Mouse (Mus musculus): ENCODE data around the gene Plcb4.
"Not testable (repeated sequence)": the region's sequence is repeated elsewhere in the genome, so short reads cannot be mapped to it uniquely, and the experiment has no call there.

The Plcb4 gene

GRCm38 (mm10) chr2:135930696-135931095 is 271.9 kb downstream of the Plcb4 start:
- no peak for DNase-seq (ENCODE audit: inconsistent age in 2 of 2, low spot score in 1 of 2)

- no peak for DNase-seq (ENCODE audit: inconsistent age in 2 of 2, low spot score in 1 of 2)
Observed at GRCm38 (mm10) chr2:135932569-135932968, 273.8 kb downstream of the Plcb4 start.

DNA sequence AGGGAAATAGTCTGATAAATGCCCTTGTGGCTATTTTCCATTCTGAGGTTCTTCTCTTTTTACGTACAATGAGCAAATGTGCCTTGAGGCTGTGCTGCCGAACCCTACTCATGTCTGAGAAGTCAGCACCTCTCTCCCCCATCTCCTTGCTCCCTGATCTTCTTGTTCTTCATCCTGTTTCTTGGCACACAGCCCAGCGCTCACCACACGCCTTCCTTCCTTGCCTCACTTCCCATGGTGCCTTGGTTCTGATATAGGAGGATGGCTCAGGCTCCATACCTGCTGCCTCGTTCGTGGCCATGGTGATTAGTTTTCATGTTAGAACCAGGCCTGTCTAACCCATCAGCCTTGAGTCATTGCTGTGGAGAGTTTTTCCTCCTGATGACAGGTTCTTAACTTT is 277.6 kb downstream of the Plcb4 start:
- no peak for DNase-seq (ENCODE audit: inconsistent age in 2 of 2, low spot score in 1 of 2)

DNA sequence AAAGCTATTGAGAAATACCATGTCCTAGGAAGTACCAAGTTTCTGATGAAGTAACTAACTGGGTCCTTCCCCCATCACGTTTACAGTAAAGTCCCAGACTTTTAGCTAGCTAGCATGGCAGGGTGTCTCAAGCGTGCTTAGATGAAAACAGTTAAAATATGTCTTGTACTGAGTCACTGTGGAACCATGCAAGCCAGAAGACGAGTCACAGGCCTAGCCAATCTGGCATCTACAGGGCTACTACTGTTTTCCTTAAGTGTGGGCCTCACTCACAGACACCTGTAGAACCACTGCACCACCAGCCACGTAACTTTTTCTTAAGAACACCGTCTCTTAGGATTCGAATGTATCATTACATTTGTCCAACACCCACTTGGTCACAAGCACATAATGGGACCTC is 278.8 kb downstream of the Plcb4 start:
- no peak for DNase-seq (ENCODE audit: inconsistent age in 2 of 2, low spot score in 1 of 2)

DNA sequence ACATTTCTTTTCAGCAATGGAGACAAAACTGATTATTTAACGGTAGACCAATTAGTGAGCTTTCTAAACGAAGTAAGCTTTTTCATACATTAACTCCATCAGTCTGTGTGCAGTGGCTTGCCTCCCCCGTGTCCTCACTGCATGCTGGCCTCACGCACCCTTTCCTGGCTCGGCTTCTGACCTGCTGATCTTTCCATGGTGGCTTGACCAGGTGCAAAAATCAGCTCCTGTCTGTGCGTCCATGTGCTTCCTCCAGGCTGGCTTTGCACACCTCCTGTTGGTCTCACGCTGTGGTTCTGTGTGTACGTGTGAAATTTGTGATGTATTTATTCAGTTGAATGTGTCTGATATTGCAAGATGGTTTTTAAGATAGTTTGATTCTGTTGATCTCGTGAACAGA is 281.1 kb downstream of the Plcb4 start:
- DNase-seq (ENCODE audit: inconsistent age in 2 of 2, low spot score in 1 of 2) = no peak

GRCm38 (mm10) chr2:135947839-135948238 is 289.0 kb downstream of the Plcb4 start:
- no peak for DNase-seq (ENCODE audit: inconsistent age in 2 of 2, low spot score in 1 of 2)

GRCm38 (mm10) chr2:135954760-135955548 is 296.1 kb downstream of the Plcb4 start:
- DNase-seq (ENCODE audit: inconsistent age in 2 of 2, low spot score in 1 of 2) = no peak

- no peak for DNase-seq (ENCODE audit: inconsistent age in 2 of 2, low spot score in 1 of 2)
Observed at GRCm38 (mm10) chr2:135955796-135956195, 297.0 kb downstream of the Plcb4 start.

DNA sequence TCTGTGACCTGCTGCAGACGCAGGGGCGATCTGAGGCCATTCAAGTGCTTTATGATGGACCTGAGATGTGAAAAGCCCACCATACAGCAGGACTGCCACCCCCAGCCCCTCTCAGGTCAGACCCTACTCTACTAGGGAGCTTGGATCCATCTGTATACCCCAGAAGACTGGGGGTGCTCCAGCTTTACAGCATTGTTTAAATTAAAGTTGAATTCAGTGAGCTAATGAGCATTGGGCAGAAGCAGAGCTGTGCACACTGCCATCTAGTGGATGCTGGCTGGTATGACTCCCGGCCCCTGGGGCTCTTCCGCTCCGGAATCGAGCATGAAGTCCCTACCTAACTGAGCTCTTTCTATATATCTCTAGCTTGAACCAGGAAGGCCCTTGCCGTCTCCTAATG is 298.9 kb downstream of the Plcb4 start:
- DNase-seq (ENCODE audit: inconsistent age in 2 of 2, low spot score in 1 of 2) = peak; percentile 57 to 80

GRCm38 (mm10) chr2:135958453-135958852 is 299.6 kb downstream of the Plcb4 start:
- no peak for DNase-seq (ENCODE audit: inconsistent age in 2 of 2, low spot score in 1 of 2)

DNA sequence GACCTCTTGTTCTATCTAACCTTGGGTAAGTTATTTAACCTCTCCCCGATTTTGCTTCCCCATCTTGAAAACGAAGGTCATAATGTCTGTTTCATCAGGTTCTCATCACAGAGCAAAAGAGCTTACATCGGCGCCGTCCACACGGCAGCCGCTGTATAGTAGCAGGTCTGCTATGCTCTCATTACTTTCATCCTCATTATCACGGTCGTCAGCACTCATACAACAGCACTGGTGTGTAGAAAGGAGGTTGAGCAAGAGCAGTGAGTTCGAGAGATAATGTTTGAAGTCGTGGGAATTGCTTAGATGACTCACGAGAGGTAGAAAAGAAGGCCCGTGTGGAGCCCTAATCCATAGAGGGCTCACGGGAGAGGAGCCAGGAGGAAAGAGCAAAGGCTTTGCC is 304.3 kb downstream of the Plcb4 start:
- DNase-seq (ENCODE audit: inconsistent age in 2 of 2, low spot score in 1 of 2) = no peak

DNA sequence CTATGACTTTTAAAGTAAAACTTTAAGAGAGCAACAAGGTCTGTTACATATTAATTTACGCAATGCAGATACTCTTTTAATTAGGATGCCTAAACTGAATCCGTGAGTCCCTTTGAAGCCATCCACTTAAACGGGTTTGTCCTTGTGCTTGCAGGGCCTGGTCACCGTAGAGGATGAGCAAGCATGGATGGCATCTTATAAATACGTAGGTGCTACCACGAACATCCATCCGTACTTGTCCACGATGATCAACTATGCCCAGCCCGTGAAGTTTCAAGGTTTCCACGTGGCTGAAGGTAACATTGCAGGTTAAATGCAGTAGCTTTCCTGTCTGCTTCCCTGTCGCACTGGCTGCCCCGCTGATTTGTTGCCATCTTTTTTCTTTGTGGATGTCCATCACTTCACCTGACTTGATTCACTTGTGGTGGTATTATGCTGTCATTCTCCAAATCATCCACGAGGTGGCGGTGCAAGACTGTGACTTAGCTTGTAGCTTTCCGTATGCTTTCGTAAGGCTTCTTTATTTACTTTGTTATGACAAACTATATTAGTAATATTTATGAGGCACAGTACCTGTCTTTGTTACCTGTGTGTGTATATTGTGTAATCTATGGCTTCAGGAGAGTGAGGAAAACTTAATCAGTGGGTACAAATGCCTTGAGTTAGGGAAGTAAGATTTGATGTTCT is 308.2 kb downstream of the Plcb4 start:
- peak; percentile 25 to 74 for DNase-seq (ENCODE audit: inconsistent age in 2 of 2, low spot score in 1 of 2)

DNA sequence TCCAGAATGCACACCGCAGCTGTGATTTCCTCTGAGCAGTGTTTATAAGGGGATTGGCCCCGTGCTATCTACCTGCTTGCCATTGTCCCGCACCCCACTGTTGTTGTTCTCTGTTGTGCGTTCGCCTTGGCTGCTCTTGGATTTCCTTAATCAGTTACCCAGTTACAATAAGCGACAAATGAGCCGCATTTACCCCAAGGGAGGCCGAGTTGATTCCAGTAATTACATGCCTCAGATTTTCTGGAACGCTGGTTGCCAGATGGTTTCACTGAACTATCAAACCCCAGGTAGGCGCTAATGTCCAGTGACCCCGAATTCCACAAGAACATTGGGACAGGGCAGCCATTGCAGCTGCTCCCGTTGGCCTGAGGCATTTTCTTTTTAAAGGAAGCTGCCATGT is 309.3 kb downstream of the Plcb4 start:
- DNase-seq (ENCODE audit: inconsistent age in 2 of 2, low spot score in 1 of 2) = no peak

- DNase-seq (ENCODE audit: inconsistent age in 2 of 2, low spot score in 1 of 2) = no peak
Observed at GRCm38 (mm10) chr2:135970902-135971301, 312.1 kb downstream of the Plcb4 start.

GRCm38 (mm10) chr2:135975978-135976377 is 317.2 kb downstream of the Plcb4 start:
- no peak for DNase-seq (ENCODE audit: inconsistent age in 2 of 2, low spot score in 1 of 2)

DNA sequence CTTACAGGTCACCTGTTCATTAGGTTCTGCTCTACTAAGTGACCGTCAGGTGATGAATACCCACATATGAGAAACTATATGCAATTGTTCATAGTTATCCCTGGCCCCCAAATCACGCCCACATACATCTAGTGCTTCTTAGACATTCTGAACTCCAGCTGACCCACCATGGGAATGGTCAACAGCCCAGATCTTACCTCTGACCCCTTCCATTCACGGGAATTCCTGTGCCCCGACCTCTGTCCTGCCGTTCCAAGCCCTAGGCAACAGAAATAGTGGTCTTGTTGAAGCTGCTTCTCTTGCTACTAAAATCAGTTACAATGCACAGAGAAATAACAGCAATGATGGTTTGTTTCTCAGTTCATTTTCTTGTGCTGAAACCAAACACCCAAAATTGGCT is 320.0 kb downstream of the Plcb4 start:
- no peak for DNase-seq (ENCODE audit: inconsistent age in 2 of 2, low spot score in 1 of 2)

DNA sequence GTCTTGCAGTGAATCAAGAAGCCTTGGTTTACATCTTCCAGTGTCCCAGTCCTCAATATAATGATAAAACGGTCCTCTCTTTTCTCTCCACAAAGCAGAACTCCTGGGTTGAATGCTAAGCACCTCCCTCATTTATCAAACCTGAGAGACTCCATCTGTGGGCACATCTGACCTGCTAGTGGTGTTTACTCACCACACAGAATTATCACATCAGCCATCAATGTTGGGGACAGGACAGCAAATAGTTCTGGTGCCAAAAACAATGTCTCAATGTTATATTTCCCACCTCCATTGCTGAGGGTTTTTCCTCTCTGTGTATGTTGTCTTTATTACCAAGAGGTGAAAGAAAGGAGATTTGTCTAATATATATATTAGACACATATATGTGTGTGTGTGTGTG is 321.6 kb downstream of the Plcb4 start:
- DNase-seq (ENCODE audit: inconsistent age in 2 of 2, low spot score in 1 of 2) = no peak

- no peak for DNase-seq (ENCODE audit: inconsistent age in 2 of 2, low spot score in 1 of 2)
Observed at GRCm38 (mm10) chr2:135983972-135984371, 325.2 kb downstream of the Plcb4 start.

DNA sequence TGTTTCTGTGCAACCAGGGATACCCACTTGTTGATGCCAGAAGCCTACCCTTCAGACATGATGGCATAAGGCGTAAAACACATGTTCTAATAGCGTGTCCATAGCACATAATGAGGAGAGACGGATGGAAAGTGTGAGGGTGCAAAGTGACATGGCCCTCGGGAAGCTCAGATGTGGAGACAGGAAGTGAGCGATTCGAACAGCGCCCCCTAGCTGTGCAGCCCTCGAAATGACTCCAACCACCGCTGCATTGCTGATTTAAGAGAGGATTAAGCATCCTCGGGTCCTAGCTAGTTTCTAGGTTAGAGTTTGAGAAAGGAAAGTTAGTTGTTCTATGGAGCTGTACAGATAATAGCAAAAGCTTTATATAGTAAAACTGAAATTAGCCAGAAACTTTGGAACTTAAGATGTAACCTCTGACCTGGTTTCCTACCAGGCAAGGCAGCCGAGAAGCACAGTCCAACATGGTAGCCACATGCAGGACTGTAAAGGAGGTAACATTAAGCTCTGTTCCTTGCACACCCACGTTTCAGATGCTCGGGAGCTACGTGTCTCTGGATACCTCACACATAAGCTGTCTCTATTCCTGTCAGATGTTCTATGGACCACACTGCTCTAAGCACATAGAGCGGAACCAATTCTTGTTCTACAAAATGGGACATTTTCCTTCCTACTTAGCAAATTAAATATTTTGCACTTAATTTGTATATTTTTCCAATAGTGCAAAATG is 326.9 kb downstream of the Plcb4 start:
- no peak for DNase-seq (ENCODE audit: inconsistent age in 2 of 2, low spot score in 1 of 2)

GRCm38 (mm10) chr2:135988475-135988874 is 329.7 kb downstream of the Plcb4 start:
- not testable (repeated sequence) for DNase-seq (ENCODE audit: inconsistent age in 2 of 2, low spot score in 1 of 2)

DNA sequence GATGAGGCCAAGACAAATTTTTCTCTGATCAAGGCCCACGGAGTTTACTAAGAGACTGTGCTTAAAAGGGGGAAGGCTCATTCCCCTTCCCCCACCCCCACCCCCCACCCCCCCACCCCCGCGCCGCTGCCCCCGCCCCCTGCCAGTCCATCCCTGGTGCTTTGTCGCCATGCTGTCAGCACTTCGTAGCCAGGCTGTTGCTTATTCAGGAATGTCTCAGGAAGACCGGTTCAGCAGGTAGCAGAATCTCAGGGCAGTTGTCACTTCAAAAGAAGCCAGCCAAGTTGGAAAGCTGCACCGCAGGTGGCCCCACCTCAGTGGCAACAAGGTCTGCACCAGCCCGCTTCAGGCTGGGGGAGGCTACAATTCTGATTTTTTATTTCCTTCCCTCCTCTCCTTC is 331.9 kb downstream of the Plcb4 start:
- DNase-seq (ENCODE audit: inconsistent age in 2 of 2, low spot score in 1 of 2) = not testable (repeated sequence)

GRCm38 (mm10) chr2:135993314-135993713 is 334.5 kb downstream of the Plcb4 start:
- no peak for DNase-seq (ENCODE audit: inconsistent age in 2 of 2, low spot score in 1 of 2)
